Mouse (Mus musculus) thymus, adult 2 months (tissue): ENCODE results near the gene Tmed4. TPM values are rescaled to one million over a fixed set of nuclear protein-coding genes. Genes with fewer than 3 reads are reported as not detected.

Experiments
- DNase-seq: peaks from one replicate; pipeline ENCODE4 v3.0.0; 2021
- H3K27ac ChIP-seq: fragments of 200-500 bp; 2 replicates; pipeline ENCODE4 v1.5.1; 2012; ENCODE audit warnings: low read length, control low read depth; ENCODE audit not compliant: control insufficient read depth, insufficient read depth
- H3K27me3 ChIP-seq: fragments of 200-500 bp; 2 replicates; pipeline ENCODE4 v1.6.1; 2012; ENCODE audit warnings: mild to moderate bottlenecking, low read length, moderate library complexity, mixed read lengths; ENCODE audit not compliant: control insufficient read depth, insufficient read depth
- H3K36me3 ChIP-seq: fragments of 200-500 bp; 2 replicates; pipeline ENCODE4 v1.6.1; 2012; ENCODE audit warnings: mild to moderate bottlenecking, low read length, moderate library complexity; ENCODE audit not compliant: control insufficient read depth, insufficient read depth
- H3K4me1 ChIP-seq: fragments of 200-500 bp; replicated peaks from 2 replicates; pipeline ENCODE4 v1.6.1; 2012; ENCODE audit warnings: low read length; ENCODE audit not compliant: control insufficient read depth, insufficient read depth
- H3K4me3 ChIP-seq: fragments of 200-500 bp; 2 replicates; pipeline ENCODE4 v1.5.1; 2012; ENCODE audit warnings: mild to moderate bottlenecking, low read length, control low read depth, moderate library complexity; ENCODE audit not compliant: control insufficient read depth, insufficient read depth
- CTCF ChIP-seq: fragments of 200-500 bp; IDR thresholded peaks from 2 replicates; pipeline ENCODE4 v1.5.1; 2012; ENCODE audit warnings: mild to moderate bottlenecking, control low read depth, low read length, moderate library complexity, borderline replicate concordance; ENCODE audit not compliant: control insufficient read depth, poor library complexity, insufficient read depth; ENCODE audit errors: extremely low read depth
- POLR2A ChIP-seq: fragments of 200-500 bp; IDR thresholded peaks from 2 replicates; pipeline ENCODE4 v1.6.1; 2012; ENCODE audit warnings: mild to moderate bottlenecking, low read length, control low read depth, moderate library complexity; ENCODE audit not compliant: control insufficient read depth, poor library complexity, insufficient read depth; ENCODE audit errors: extremely low read depth
- WGBS: fragments of 180-500 bp; shearing (Covaris S2); methylation state at CpG from one replicate; pipeline ENCODE4 v1.1.7; 2018; 5-methylcytosine and 5-hydroxymethylcytosine counted together
- polyA plus RNA-seq: library from polyadenylated mRNA; depleted of rRNA; stranded (reverse); fragments of >200 nt; gene quantifications from 2 replicates; pipeline ENCODE4 v1.2.3, GENCODE M21; 2012; rRNA removed

Tmed4 gene
- polyA plus RNA-seq, 1 experiment: 109 TPM

DNA sequence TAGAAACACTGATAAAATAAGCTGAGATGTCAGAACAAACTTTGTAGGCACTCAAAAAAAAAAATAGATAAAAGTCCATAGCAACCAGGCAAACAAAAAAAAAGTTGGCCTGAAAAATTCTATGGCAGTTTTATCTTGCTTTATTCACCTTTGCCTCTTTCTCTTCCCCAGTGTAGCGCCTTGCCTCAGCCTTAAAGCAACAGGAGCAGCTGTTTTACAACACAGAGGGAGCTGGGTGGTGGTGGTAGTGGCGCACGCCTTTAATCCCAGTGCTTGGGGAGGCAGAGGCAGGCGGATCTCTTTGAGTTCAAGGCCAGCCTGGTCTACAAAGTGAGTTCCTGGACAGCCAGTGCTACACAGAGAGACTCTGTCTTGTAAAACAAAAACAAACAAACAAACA, 41.6 kb downstream of the Tmed4 start:
- TF ChIP-seq CTCF (no peak), POLR2A (no peak)
- no peaks in the 10 kb centered on the region for H3K4me1 ChIP-seq
- DNase-seq: no peak
- no peaks in the 10 kb centered on the region for H3K36me3 ChIP-seq
- WGBS: 91% methylated on average over 4 of the region's 4 CpGs
- no peak overlapping the region for H3K4me3 ChIP-seq
- H3K27ac ChIP-seq: no peak overlapping the region
- H3K27me3 ChIP-seq: no peaks in the 10 kb centered on the region

DNA sequence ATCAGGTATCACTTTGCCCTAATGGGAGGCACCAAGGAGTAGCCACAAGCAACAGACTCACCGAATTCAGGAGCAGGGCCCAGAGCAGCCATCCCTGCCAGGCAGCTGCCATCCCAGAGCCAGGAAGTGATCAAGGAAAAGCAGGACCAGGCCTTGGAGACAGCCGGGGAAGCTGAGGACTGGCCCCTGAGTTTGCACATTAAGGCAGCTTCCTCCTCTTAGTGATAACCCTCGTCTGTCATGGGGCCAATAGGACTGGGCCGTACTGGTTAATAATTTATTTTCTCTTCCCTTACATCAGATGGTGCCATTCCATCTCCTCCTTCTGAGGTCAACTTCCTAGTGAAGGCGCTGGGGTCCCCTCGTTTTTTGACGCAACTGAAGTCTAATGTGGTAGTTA, 44.7 kb downstream of the Tmed4 start, which contains the start of gene Npc1l1:
Npc1l1 (minus strand) TSS at position 132 of the 400 bp plus-strand sequence.
- no peaks in the 10 kb centered on the region for H3K4me1 ChIP-seq
- DNase-seq: no peak
- H3K4me3 ChIP-seq: no peak within 1 kb of the TSS
- H3K27ac ChIP-seq: no peak within 1 kb of the TSS
- no peak for TF ChIP-seq CTCF
- no peak for TF ChIP-seq POLR2A
- 87% methylated on average over 7 of the region's 7 CpGs for WGBS
- no peaks in the 10 kb centered on the region for H3K36me3 ChIP-seq
- no peaks in the 10 kb centered on the region for H3K27me3 ChIP-seq

DNA sequence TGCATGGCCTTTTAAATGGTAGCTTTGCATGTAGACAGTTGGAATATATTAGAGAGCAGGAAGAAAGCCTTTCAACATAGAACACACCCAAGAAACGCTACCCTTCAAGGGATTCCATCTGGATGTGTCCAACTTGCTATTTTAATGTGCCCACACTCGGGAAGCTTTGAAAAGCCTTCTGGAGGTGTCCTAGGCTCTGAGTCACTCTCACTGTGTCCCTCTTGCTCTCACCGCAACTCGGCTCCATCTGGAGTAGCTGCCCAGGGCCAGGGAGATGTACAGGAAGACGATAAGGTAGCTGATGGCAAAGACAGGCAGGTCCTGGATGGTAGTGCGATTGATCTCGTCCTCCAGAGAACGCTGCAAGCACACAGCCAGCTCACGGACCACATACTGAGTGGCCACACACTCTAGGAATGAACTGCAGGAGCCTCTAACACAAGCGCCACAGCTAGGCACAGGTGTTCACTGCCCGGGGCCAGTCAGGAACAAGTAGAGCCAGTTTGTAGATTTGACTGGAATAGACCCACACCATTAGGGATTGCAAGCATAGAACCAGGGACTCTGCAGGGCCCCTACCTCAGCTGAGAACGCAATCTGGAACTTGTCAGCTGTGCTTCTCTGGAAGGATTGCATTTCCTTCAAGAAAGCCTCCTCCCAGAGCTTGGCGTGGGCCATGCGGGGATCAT, 50.0 kb downstream of the Tmed4 start:
- no peaks in the 10 kb centered on the region for H3K27me3 ChIP-seq
- H3K27ac ChIP-seq: no peak overlapping the region
- no peak for DNase-seq
- no peak for TF ChIP-seq CTCF
- no peak for TF ChIP-seq POLR2A
- H3K36me3 ChIP-seq: no peaks in the 10 kb centered on the region
- WGBS: 90% methylated on average over 14 of the region's 14 CpGs
- no peak overlapping the region for H3K4me3 ChIP-seq
- no peaks in the 10 kb centered on the region for H3K4me1 ChIP-seq

DNA sequence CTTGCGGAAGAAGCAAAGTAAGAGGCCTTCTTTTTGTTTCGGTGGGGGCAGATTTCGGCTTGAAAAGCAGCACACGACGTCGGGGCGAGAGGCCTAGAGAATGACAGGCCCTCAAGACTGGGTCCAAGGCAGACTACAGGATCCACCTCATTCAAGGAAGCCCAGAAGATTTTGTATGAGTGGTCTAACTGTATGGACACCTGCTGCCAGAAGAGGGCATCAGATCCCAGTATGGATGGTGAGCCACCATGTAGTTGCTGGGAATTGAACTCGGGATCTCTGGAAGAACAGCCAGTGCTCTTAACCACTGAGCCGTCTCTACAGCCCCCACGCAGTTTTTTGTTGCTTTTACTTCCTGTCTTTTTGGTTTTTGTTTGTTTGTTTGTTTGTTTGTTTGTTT, 52.5 kb downstream of the Tmed4 start:
- no peak overlapping the region for H3K4me3 ChIP-seq
- no peaks in the 10 kb centered on the region for H3K4me1 ChIP-seq
- no peaks in the 10 kb centered on the region for H3K27me3 ChIP-seq
- WGBS: 94% methylated on average over 10 of the region's 10 CpGs
- no peaks in the 10 kb centered on the region for H3K36me3 ChIP-seq
- H3K27ac ChIP-seq: no peak overlapping the region
- no peak for DNase-seq
- TF ChIP-seq POLR2A (no peak), CTCF (no peak)

Other genes with a start within 250 kb of the Tmed4 start
- gene Camk2b, start 208.5 kb downstream of the Tmed4 start, polyA plus RNA-seq: 6.0 and 9.0 TPM in 2 replicates
- gene A730071L15Rik, start 74.8 kb downstream of the Tmed4 start, polyA plus RNA-seq: 0.09 and 0.10 TPM in 2 replicates
- 52.1 and 62.2 TPM in 2 replicates for gene Nudcd3, start 74.5 kb downstream of the Tmed4 start, polyA plus RNA-seq
- gene Npc1l1, start 44.7 kb downstream of the Tmed4 start, polyA plus RNA-seq: 0.20 and 0.24 TPM in 2 replicates
- gene Ddx56, start 7.1 kb downstream of the Tmed4 start, polyA plus RNA-seq: 43.4 and 45.5 TPM in 2 replicates
- 153 and 168 TPM in 2 replicates for gene Ogdh, start 16.8 kb upstream of the Tmed4 start, polyA plus RNA-seq
- 137 and 187 TPM in 2 replicates for gene Zmiz2, start 114.2 kb upstream of the Tmed4 start, polyA plus RNA-seq
- 1,363 and 1,486 TPM in 2 replicates for gene Ppia, start 140.6 kb upstream of the Tmed4 start, polyA plus RNA-seq
- gene H2afv, start 169.6 kb upstream of the Tmed4 start, polyA plus RNA-seq: 163 and 178 TPM in 2 replicates
- gene Purb, start 201.0 kb upstream of the Tmed4 start, polyA plus RNA-seq: 12.7 and 17.8 TPM in 2 replicates
- gene Myo1g, start 246.1 kb upstream of the Tmed4 start, polyA plus RNA-seq: 202 and 216 TPM in 2 replicates